Mouse (Mus musculus) hindbrain, postnatal 0 days (tissue): ENCODE data around the gene Ano8. TPM values are rescaled to one million over a fixed set of nuclear protein-coding genes. Genes with fewer than 3 reads are reported as not detected.
"Not testable (repeated sequence)": the region's sequence is repeated elsewhere in the genome, so short reads cannot be mapped to it uniquely, and the experiment has no call there.

Source experiments
- ATAC-seq: fragments of 200-750 bp; cut with Nextera tagmentation; 2 replicates; pipeline ENCODE4 v1.8.0; 2017; ENCODE audit warnings: mild to moderate bottlenecking, moderate TSS enrichment, moderate library complexity
- DNase-seq: peaks from one replicate; pipeline ENCODE4 v3.0.0-alpha.2; 2015; ENCODE audit warnings: low spot score
- H3K27ac ChIP-seq: fragments of 300-500 bp; sonication (generic); 2 replicates; pipeline ENCODE4 v1.5.1; 2014; ENCODE audit warnings: mild to moderate bottlenecking
- H3K27me3 ChIP-seq: fragments of 300-500 bp; sonication (generic); 2 replicates; pipeline ENCODE4 v1.6.1; 2014; ENCODE audit warnings: low read length, mixed read lengths; ENCODE audit not compliant: insufficient read depth
- H3K36me3 ChIP-seq: fragments of 300-500 bp; sonication (generic); 2 replicates; pipeline ENCODE4 v1.6.1; 2014; ENCODE audit warnings: low read length, mixed read lengths; ENCODE audit not compliant: insufficient read depth
- H3K4me1 ChIP-seq: fragments of 300-500 bp; sonication (generic); 2 replicates; pipeline ENCODE4 v1.6.1; 2014; ENCODE audit warnings: antibody characterized with exemption, low read length, mixed read lengths; ENCODE audit not compliant: insufficient read depth
- H3K4me2 ChIP-seq: fragments of 300-500 bp; sonication (generic); 2 replicates; pipeline ENCODE4 v1.6.1; 2014; ENCODE audit warnings: low read depth, mild to moderate bottlenecking, low read length, moderate library complexity, mixed read lengths
- H3K4me3 ChIP-seq: fragments of 300-500 bp; sonication (generic); 2 replicates; pipeline ENCODE4 v1.5.1; 2014; ENCODE audit warnings: low read length
- H3K9ac ChIP-seq: fragments of 300-500 bp; sonication (generic); replicated peaks from 2 replicates; pipeline ENCODE4 v1.6.1; 2014; ENCODE audit warnings: mild to moderate bottlenecking, low read length, moderate library complexity, mixed read lengths
- H3K9me3 ChIP-seq: fragments of 300-500 bp; sonication (generic); 2 replicates; pipeline ENCODE4 v1.6.1; 2016; ENCODE audit warnings: low read length, mixed read lengths
- CTCF ChIP-seq: IDR thresholded peaks from 2 replicates; pipeline ENCODE4 v1.5.1; 2016; ENCODE audit warnings: antibody characterized with exemption, control low read depth, low read depth
- WGBS: fragments of 180-500 bp; shearing (Covaris S2); extraction: QIAGEN DNeasy Blood & Tissue Kit; methylation state at CpG from one replicate; pipeline ENCODE4 v1.1.7; 2014; 5-methylcytosine and 5-hydroxymethylcytosine counted together
- polyA plus RNA-seq: library from polyadenylated mRNA; unstranded; fragments of >200 nt; fragmentation: Nextera tagmentation; extraction: Ambion mirVana; gene quantifications from 2 replicates; pipeline ENCODE4 v1.2.1, GENCODE M21; 2015
- total RNA-seq: library from RNA; depleted of rRNA; stranded (reverse); fragments of >200 nt; gene quantifications from 2 replicates; pipeline ENCODE4 v1.2.3, GENCODE M21; 2014; rRNA removed

The Ano8 gene
- total and polyA plus RNA-seq, 2 experiments from 2014 or later, result 5.3 to 78.6 TPM

- Histone ChIP-seq H3K36me3 (0 out of 2 replicates have a peak, but pooled peaks cover 1% of the 10 kb centered on the region), H3K4me1 (no peaks in the 10 kb centered on the region), H3K4me3 (no peak overlapping the region), H3K4me2 (no peak overlapping the region), H3K27me3 (no peaks in the 10 kb centered on the region), H3K9me3 (no peaks in the 10 kb centered on the region), H3K27ac (no peak overlapping the region), H3K9ac (no peak overlapping the region)
- TF ChIP-seq CTCF, result no peak
- WGBS, result 62% methylated on average over 4 of the region's 4 CpGs
- no peak for ATAC-seq
- no peak for DNase-seq
Observed at GRCm38 (mm10) chr8:71451337-71451736, 34.4 kb downstream of the Ano8 start.

DNA sequence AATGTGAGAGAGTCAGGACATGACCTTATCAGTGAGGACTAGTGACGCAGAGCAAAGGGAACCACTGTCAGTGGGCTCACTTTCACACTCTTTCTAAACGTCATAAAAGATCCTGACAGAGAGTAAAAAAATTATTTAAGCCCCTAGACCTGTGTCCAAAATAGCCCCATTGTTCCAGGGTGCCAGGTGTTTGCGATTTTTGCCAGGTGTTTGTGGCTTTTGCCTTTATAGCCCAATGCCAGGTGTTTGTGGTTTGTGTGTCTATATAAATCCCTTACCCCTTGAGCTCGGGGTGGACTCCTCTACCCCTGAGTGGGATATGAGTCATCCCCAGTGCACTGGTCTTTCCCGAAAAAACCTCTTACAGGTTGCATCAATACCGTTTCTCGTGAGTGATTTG lies 40.7 kb downstream of the Ano8 start:
- Histone ChIP-seq H3K4me3 (no peak overlapping the region), H3K4me1 (no peaks in the 10 kb centered on the region), H3K36me3 (no peaks in the 10 kb centered on the region), H3K4me2 (no peak overlapping the region), H3K9me3 (no peaks in the 10 kb centered on the region), H3K27me3 (no peaks in the 10 kb centered on the region), H3K27ac (no peak overlapping the region), H3K9ac (no peak overlapping the region)
- WGBS, result 87% methylated on average over 7 of the region's 7 CpGs
- no peak for TF ChIP-seq CTCF
- ATAC-seq (no peak), DNase-seq (no peak)

DNA sequence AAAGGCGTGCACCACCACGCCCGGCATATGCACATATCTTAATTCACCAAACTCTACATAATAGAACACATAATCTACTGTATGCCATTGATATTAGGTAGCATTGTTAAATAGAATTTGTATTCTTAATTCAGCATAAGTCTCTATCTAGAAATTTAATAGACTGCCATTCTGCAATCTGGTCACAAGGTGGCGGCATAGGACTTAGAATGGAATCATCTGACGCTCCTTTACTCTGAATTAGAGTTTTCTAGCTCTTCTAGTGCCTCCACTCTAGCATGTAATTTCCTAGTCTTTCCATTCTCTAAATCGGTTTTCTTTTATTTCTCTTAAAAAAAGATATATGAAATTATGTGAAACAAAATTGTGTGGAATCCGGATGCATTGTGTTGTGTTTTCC lies 44.4 kb downstream of the Ano8 start:
- peak; percentile 69; the same call in 1 of the 2 replicates for ATAC-seq
- under 1% methylated on average over 7 of the region's 7 CpGs for WGBS
- H3K4me1 ChIP-seq, result no peaks in the 10 kb centered on the region
- H3K4me3 ChIP-seq, result no peak overlapping the region
- no peak overlapping the region for H3K27ac ChIP-seq
- H3K9me3 ChIP-seq, result no peaks in the 10 kb centered on the region
- H3K4me2 ChIP-seq, result no peak overlapping the region
- peak; percentile 81 for TF ChIP-seq CTCF
- no peak overlapping the region for H3K9ac ChIP-seq
- no peaks in the 10 kb centered on the region for H3K36me3 ChIP-seq
- DNase-seq, result peak; percentile 84
- H3K27me3 ChIP-seq, result no peaks in the 10 kb centered on the region

DNA sequence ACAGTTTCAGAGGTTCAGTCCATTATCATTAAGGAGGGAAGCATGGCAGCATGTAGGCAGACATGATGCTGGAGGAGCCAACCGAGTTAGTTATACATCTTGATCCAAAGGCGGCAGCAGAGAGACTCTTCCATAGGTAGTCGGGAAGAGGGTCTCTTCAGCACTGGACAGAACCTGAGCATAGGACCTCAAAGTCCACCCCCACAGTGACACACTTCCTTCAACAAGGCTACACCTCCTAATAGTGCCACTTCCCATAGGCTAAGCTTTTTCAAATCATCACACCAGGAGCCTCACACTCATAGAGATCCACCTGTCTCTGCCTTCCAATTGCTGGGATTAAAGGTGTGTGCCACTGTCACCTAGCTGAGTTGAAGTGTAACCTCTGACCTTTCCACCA lies 48.7 kb downstream of the Ano8 start:
- Histone ChIP-seq H3K36me3 (no peaks in the 10 kb centered on the region), H3K4me2 (no peak overlapping the region), H3K9me3 (no peaks in the 10 kb centered on the region), H3K27me3 (no peaks in the 10 kb centered on the region), H3K4me1 (no peaks in the 10 kb centered on the region), H3K4me3 (no peak overlapping the region), H3K27ac (no peak overlapping the region), H3K9ac (no peak overlapping the region)
- WGBS, result 44% methylated on average over 3 of the region's 3 CpGs
- ATAC-seq (no peak), DNase-seq (no peak)
- TF ChIP-seq CTCF, result no peak

- H3K4me2 ChIP-seq, H3K9ac ChIP-seq, H3K27ac ChIP-seq, ATAC-seq, H3K4me3 ChIP-seq, H3K9me3 ChIP-seq, H3K4me1 ChIP-seq, H3K36me3 ChIP-seq, H3K27me3 ChIP-seq, DNase-seq: not testable (repeated sequence)
- WGBS, result 66% methylated on average over 1 of the region's 1 CpGs
Observed at GRCm38 (mm10) chr8:71432935-71433334, 52.8 kb downstream of the Ano8 start.

Other genes starting within 250 kb of the Ano8 start
- gene Myo9b, start 213.2 kb downstream of the Ano8 start, total RNA-seq, result 34.8 and 38.4 TPM in 2 replicates
- gene Myo9b, start 213.2 kb downstream of the Ano8 start, polyA plus RNA-seq, result 7.8 and 8.6 TPM in 2 replicates
- gene Haus8, start 213.0 kb downstream of the Ano8 start, total RNA-seq, result 24.0 and 48.3 TPM in 2 replicates
- gene Haus8, start 213.0 kb downstream of the Ano8 start, polyA plus RNA-seq, result 45.1 TPM in 2 replicates
- 116 and 119 TPM in 2 replicates for gene Use1, start 119.1 kb downstream of the Ano8 start, total RNA-seq
- gene Use1, start 119.1 kb downstream of the Ano8 start, polyA plus RNA-seq, result 123 and 129 TPM in 2 replicates
- 11.8 and 12.3 TPM in 2 replicates for gene Ocel1, start 114.7 kb downstream of the Ano8 start, total RNA-seq
- 5.0 and 5.8 TPM in 2 replicates for gene Ocel1, start 114.7 kb downstream of the Ano8 start, polyA plus RNA-seq
- gene Nr2f6, start 104.0 kb downstream of the Ano8 start, total RNA-seq, result 127 and 129 TPM in 2 replicates
- 33.8 and 34.1 TPM in 2 replicates for gene Nr2f6, start 104.0 kb downstream of the Ano8 start, polyA plus RNA-seq
- 2.9 and 4.8 TPM in 2 replicates for gene Ushbp1, start 90.2 kb downstream of the Ano8 start, total RNA-seq
- gene Ushbp1, start 90.2 kb downstream of the Ano8 start, polyA plus RNA-seq, result 5.1 and 5.3 TPM in 2 replicates
- gene Babam1, start 89.1 kb downstream of the Ano8 start, total RNA-seq, result 75.6 and 103 TPM in 2 replicates
- gene Babam1, start 89.1 kb downstream of the Ano8 start, polyA plus RNA-seq, result 94.7 and 95.0 TPM in 2 replicates
- gene Ankle1, start 80.0 kb downstream of the Ano8 start, total RNA-seq, result 5.1 and 12.0 TPM in 2 replicates
- gene Ankle1, start 80.0 kb downstream of the Ano8 start, polyA plus RNA-seq, result 5.1 and 5.9 TPM in 2 replicates
- gene Abhd8, start 22.3 kb downstream of the Ano8 start, total RNA-seq, result 325 and 330 TPM in 2 replicates
- gene Abhd8, start 22.3 kb downstream of the Ano8 start, polyA plus RNA-seq, result 190 and 195 TPM in 2 replicates
- gene Mrpl34, start 21.0 kb downstream of the Ano8 start, total RNA-seq, result 77.9 and 127 TPM in 2 replicates
- 155 and 164 TPM in 2 replicates for gene Mrpl34, start 21.0 kb downstream of the Ano8 start, polyA plus RNA-seq
- gene Dda1, start 16.8 kb downstream of the Ano8 start, total RNA-seq, result 191 and 195 TPM in 2 replicates
- gene Dda1, start 16.8 kb downstream of the Ano8 start, polyA plus RNA-seq, result 241 and 246 TPM in 2 replicates
- 36.1 and 58.5 TPM in 2 replicates for gene Gtpbp3, start 2.1 kb upstream of the Ano8 start, total RNA-seq
- 12.1 and 15.5 TPM in 2 replicates for gene Gtpbp3, start 2.1 kb upstream of the Ano8 start, polyA plus RNA-seq
- 8.0 and 8.3 TPM in 2 replicates for gene Plvap, start 25.8 kb upstream of the Ano8 start, total RNA-seq
- gene Plvap, start 25.8 kb upstream of the Ano8 start, polyA plus RNA-seq, result 10.2 and 15.3 TPM in 2 replicates
- gene Ccdc194, start 39.7 kb upstream of the Ano8 start, total RNA-seq, result 0.58 TPM in 1 of 2 replicates, not detected in the other
- gene Ccdc194, start 39.7 kb upstream of the Ano8 start, polyA plus RNA-seq, result 0.13 and 0.34 TPM in 2 replicates
- gene Bst2, start 51.5 kb upstream of the Ano8 start, total RNA-seq, result 14.4 and 27.5 TPM in 2 replicates
- gene Bst2, start 51.5 kb upstream of the Ano8 start, polyA plus RNA-seq, result 21.0 and 22.7 TPM in 2 replicates
- gene Mvb12a, start 57.0 kb upstream of the Ano8 start, total RNA-seq, result 75.9 and 83.8 TPM in 2 replicates
- 83.7 and 85.7 TPM in 2 replicates for gene Mvb12a, start 57.0 kb upstream of the Ano8 start, polyA plus RNA-seq
- 1.3 TPM in 1 of 2 replicates, not detected in the other for gene Tmem221, start 72.9 kb upstream of the Ano8 start, total RNA-seq
- 0.18 and 0.29 TPM in 2 replicates for gene Tmem221, start 72.9 kb upstream of the Ano8 start, polyA plus RNA-seq
- gene Nxnl1, start 80.6 kb upstream of the Ano8 start, total RNA-seq, result not detected in 2 replicates
- 0.20 TPM in 1 of 2 replicates, not detected in the other for gene Nxnl1, start 80.6 kb upstream of the Ano8 start, polyA plus RNA-seq
- gene Slc27a1, start 82.9 kb upstream of the Ano8 start, total RNA-seq, result 210 and 238 TPM in 2 replicates
- gene Slc27a1, start 82.9 kb upstream of the Ano8 start, polyA plus RNA-seq, result 127 and 152 TPM in 2 replicates
- gene Pgls, start 106.2 kb upstream of the Ano8 start, total RNA-seq, result 344 and 379 TPM in 2 replicates
- gene Pgls, start 106.2 kb upstream of the Ano8 start, polyA plus RNA-seq, result 272 and 275 TPM in 2 replicates
- 6.0 TPM in 2 replicates for gene Fam129c, start 111.7 kb upstream of the Ano8 start, total RNA-seq
- gene Fam129c, start 111.7 kb upstream of the Ano8 start, polyA plus RNA-seq, result 3.3 and 4.0 TPM in 2 replicates
- 95.9 and 121 TPM in 2 replicates for gene Colgalt1, start 125.0 kb upstream of the Ano8 start, total RNA-seq
- 55.3 and 56.7 TPM in 2 replicates for gene Colgalt1, start 125.0 kb upstream of the Ano8 start, polyA plus RNA-seq
- gene Unc13a, start 185.8 kb upstream of the Ano8 start, total RNA-seq, result 81.4 and 89.1 TPM in 2 replicates
- gene Unc13a, start 185.8 kb upstream of the Ano8 start, polyA plus RNA-seq, result 16.8 and 16.9 TPM in 2 replicates
- gene Jak3, start 190.3 kb upstream of the Ano8 start, total RNA-seq, result 14.8 and 15.3 TPM in 2 replicates
- 7.3 and 7.4 TPM in 2 replicates for gene Jak3, start 190.3 kb upstream of the Ano8 start, polyA plus RNA-seq
- gene Insl3, start 203.3 kb upstream of the Ano8 start, total RNA-seq, result not detected in 2 replicates
- gene Insl3, start 203.3 kb upstream of the Ano8 start, polyA plus RNA-seq, result 1.7 and 3.4 TPM in 2 replicates
- gene B3gnt3, start 215.8 kb upstream of the Ano8 start, total RNA-seq, result 0.42 and 0.50 TPM in 2 replicates
- gene B3gnt3, start 215.8 kb upstream of the Ano8 start, polyA plus RNA-seq, result 0.52 and 0.60 TPM in 2 replicates
- gene Fcho1, start 239.8 kb upstream of the Ano8 start, total RNA-seq, result 84.2 and 99.0 TPM in 2 replicates
- 62.2 and 65.8 TPM in 2 replicates for gene Fcho1, start 239.8 kb upstream of the Ano8 start, polyA plus RNA-seq